Mouse (Mus musculus) spleen, postnatal 10 days (tissue): ENCODE results near the gene Gbgt1.
"Not testable (repeated sequence)": the region's sequence is repeated elsewhere in the genome, so short reads cannot be mapped to it uniquely, and the experiment has no call there.

Experiments used
- DNase-seq, 2 experiments: peaks; one replicate each; pipeline ENCODE4 v3.0.0; 2021 to 2022; ENCODE audit warnings: low spot score in 2 of 2

Gene Gbgt1

DNA sequence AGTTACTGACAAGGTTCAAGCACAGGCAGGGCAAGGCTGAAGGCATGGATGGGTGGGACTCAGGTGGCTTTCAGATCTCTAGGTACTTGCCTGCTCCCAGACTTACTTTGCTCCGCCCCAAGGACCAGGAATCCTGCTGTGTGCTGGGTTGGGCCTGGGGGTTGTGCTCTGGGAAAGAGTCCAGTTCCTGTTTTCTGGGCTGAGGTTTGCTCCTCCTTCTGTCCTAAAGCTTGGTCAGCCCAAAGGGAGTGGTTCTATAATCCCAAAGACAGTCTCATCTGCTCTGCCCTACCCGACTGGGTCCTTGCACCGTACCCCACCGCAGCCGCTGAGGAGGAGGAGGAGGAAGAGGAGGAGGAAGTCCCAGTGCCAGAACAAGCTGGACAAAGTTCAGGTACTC, at the start of gene Gbgt1:
Gbgt1 (plus strand) TSS at position 221 of the 400 bp plus-strand sequence.
- no peak for DNase-seq

GRCm38 (mm10) chr2:28447315-28447670, 49.4 kb upstream of the Gbgt1 start:
- no peak for DNase-seq

DNA sequence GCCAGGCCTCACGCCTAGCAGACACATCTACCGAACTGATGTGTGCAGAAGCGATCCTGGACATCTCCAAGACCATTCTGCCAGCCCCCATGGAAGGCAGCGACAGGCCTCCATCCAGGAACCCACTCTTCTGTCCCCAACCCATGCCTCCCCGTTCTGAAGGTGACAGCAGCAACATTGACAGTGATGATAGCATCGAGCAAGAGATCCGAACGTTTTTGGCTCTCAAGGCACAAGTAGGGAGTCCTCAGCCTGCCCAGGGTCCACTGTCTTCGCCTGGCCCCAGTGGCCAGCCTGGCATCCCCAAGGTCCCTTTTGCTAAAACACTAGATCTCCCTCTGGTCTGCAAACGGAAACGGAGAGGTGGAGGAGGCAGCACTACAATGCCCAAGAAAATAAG, 45.0 kb upstream of the Gbgt1 start:
- no peak for DNase-seq

DNA sequence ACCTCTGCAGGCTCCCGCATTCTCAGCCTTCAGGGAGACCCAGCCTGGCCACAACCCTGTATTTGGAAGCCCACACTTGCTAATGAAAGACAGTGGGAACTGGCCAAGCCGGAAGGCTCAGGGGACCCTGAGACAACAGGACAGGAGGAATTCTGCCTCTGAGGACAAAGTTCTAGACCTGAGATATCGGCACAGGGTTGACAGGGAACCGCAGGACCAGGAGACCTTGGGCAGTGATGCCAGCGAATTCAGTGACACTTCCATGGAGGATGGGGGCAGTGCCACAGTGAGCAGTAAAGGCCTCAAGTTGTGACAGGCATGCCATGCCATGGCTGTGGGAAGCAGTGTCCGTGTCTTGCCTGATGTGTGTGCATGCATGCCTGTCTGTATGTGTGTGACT, 43.2 kb upstream of the Gbgt1 start:
- no peak for DNase-seq

DNA sequence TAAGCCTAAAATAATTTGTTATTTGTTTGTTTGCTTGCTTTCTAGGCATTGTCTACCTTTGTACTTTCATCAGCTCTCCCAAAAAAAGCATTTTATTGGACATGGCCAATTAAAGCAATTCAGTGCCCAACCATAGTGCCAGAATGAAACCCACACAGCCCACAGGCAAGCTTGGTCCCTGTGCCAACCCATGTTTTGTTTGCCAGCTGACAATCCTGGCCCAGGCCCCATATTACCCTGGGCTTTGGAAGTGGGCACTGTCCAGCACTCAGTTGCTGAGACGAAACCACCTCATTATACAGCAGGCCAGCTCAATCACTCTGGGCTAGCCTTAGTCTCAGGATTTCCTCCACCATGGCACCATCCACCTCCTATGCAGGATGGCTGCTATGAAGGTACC, 40.1 kb upstream of the Gbgt1 start:
- no peak for DNase-seq

DNA sequence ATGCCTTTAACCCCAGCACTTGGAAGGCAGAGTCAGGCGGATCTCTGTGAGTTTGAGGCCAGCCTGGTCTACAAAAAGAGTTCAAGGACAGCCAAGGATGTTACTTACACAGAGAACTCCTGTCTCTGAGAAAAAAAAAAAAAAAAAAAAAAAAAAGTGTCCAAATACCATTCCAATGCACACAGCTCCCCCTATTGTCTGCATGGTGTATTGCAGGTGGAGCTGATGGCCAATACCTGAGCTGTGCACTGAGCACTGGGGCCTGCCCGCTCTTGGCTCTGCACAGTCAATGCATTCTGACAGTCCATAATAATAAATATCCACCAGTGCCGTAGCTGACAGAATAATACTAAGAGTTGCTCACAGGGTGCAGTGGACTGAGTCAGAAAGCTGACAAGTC, 32.8 kb upstream of the Gbgt1 start:
- DNase-seq = peak; percentile 52 to 74

GRCm38 (mm10) chr2:28464919-28465318, 31.8 kb upstream of the Gbgt1 start:
- DNase-seq = no peak

DNA sequence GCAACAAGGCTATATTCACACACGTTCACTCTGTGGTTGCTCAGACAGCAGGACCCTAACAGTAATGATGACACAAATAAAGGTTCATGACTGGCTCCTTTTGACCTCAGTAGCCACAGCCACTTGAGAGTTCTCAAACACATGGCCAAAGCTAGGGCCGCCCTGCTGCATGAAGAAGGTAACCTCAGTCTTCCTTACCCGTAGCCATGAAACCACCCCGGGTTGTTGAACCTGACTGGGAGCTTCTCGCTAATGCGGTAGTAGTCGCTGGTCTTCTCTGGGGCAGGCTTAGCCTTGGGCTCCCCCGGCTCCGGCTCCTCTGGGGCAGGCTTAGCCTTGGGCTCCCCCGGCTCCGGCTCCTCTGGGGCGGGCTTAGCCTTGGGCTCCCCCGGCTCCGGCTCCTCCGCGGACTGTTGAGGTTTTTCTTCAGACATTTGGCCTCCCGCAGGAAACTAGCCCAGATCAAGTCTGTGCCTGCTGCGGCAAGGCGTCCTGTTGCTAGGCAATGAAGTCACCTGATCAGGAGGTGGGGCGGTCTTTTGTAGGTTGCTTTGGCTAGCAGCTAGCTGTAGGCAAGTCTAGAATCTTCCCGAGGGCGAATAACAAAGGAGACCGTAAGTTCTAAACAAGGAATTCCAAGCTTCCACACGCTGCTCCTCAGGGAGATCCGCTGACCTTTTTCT, 30.7 kb upstream of the Gbgt1 start, which contains the start of gene 1700007K13Rik:
1700007K13Rik (minus strand) TSS at position 497 of the 683 bp plus-strand sequence.
- DNase-seq = peak in 1 of 2 experiments; percentile 52

GRCm38 (mm10) chr2:28467860-28468485, 28.7 kb upstream of the Gbgt1 start, which contains the start of gene Mrps2:
Mrps2 (plus strand) TSS chr2:28468066.
- DNase-seq = peak; percentile 60 to 84

- DNase-seq = no peak
These were observed 28.0 kb upstream of the Gbgt1 start for GRCm38 (mm10) chr2:28468486-28469225.

DNA sequence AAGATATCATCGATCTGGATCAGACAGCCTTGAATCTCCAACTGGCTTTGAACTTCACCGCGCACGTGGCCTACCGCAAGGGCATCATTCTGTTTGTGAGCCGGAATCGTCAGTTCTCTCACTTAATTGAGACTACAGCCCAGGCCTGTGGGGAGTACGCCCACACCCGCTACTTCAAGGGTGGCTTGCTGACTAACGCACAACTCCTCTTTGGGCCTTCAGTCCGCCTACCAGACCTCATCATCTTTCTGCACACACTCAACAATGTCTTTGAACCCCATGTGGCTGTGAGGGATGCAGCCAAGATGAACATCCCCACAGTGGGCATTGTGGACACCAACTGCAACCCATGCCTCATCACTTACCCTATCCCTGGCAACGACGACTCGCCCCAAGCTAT, 27.2 kb upstream of the Gbgt1 start:
- no peak for DNase-seq

DNA sequence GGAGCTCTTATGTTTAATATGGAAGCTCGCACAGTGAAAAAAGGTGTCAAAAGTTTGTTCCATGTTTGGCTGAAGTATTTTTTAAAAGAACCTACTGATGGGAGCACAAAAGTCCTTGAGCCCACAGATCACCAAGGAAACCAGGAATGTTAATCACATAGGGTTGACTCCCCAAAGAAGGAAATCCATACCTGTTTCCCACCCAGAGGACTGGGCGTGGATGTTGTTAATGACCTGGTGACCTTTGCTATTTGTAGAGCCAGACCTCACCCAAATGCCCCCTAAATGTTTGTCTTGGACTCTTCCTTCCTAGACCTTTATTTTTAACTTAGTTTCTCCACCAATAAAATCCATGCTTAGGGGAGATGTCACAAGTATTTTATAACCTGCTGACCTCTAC, 26.1 kb upstream of the Gbgt1 start:
- no peak for DNase-seq

DNA sequence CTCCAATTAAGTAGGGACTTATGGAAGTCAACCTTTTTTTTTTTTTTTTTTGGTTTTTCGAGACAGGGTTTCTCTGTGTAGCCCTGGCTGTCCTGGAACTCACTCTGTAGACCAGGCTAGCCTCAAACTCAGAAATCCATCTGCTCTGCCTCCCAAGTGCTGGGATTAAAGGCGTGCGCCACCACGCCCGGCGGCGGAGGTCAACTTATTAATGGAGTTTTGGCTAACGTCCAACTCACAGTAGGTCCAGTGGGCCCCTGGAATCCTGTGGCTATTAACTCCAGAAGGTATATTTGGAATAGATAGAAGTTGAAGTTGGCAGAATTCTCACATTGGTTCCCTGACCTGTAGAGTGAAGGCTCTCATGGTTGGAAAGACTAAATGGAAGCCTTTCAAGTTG, 24.7 kb upstream of the Gbgt1 start:
- DNase-seq = not testable (repeated sequence)

DNA sequence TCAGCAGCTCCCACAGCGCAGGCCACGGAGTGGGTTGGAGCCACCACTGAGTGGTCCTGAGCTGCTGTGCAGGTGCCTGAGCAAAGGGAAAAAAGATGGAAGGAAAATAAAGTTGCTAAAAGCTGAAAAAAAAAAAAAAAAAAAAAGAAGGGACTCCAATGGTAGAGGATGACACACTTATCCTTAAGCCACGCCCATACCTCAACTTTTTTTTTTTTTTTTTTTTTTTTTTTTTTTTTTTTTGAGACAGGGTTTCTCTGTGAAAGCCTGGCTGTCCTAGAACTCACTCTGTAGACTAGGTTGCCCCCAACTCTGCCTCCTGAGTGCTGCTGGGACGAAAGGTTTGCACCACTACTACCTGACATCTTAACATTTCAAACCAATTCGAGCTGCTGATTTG, 18.7 kb upstream of the Gbgt1 start:
- not testable (repeated sequence) for DNase-seq

DNA sequence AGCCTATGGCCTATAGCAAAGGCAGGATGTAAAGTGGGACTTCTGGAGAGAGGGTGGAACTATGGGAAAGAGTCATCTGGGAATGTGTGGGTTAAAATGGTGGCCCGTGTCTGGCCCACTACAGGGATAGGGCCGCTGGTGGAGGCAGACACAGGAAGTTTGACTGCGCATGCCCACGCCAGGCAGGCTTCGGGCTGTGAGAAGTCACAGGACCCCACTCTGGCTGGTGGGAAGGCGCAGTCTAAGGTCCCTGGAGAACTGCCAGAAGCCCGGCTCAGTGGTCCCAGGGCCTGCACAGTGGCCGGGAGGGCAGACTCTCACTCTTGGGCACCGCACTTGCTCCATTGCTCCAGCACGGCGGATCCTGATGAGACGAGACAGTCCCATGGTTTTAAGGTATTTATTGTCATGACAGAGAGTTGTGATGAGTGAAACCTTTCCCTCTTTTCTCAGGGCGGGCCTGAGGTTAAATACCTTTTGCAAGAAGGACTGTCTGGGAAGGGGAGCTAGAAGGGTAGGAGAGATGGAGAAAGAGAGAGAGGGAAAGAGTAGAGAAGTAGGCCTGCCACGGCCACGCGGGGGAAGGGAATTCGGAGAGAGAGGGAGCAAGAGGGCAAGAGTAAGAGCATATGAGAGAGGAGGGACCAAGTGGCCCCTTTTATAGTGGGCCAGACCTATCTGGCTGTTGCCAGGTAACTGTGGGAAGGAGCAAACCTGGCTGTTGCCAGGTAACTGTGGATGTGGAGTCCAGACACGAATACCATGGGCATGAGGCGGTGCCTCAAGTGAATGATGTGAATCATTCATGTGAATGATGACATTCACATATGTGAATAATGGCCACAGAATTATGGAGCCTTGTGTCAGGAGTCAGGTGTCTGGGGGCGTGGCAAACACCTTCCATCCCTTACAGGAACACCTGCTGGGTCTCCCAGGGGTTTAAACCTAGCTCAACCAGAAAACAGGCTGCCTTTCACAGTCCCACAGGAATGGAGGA, 17.2 kb upstream of the Gbgt1 start:
- no peak for DNase-seq

GRCm38 (mm10) chr2:28483861-28484260, 12.8 kb upstream of the Gbgt1 start:
- DNase-seq = no peak

DNA sequence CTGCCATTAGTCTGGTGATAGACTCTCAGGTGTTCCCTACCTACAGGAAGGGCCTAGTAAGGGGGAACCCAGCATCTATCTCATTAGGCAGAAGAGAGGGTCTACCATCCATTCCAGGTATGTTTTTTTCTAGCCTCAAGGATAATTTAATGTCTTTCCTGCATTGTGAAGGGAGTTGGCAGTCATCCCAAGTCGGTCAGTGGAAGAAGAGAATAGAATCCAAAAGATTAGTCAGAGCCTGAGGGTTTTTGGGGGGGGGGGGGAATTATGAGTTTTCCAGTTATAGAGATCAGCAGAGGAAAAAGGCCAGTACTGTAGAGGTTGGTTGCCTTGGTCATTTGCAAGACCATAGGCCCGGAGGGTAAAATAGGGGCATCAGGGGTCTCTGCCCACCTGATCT, 2.2 kb upstream of the Gbgt1 start:
- no peak for DNase-seq

DNA sequence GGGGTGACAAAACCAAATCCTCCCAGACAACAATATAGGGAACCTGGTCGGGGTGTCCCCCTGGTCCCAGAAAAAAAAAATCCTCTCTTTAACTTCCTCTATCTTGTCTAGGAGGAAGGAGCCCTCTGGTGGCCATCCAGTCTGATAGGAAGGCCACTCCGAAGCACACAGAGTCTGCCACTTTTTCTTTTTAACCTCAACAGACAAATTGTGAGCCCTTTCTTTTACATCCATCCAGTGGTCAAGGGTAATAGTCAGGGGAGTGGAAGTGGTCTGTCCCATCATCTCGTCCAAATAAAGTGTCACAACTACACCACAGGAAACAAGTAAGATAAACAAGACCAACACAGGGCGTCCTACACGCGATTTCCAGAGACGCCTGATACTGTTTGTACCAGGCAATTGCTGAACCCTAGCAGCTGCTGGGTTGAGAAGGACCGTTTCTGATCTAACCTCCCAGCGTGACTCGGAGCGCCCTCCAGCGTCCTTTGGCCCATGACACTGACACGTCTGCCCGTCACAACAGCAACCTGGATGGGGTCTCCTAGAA, 1.4 kb upstream of the Gbgt1 start:
- DNase-seq = peak in 1 of 2 experiments; percentile 48

GRCm38 (mm10) chr2:28495801-28496595, 693 bp upstream of the Gbgt1 start:
- DNase-seq = no peak

DNA sequence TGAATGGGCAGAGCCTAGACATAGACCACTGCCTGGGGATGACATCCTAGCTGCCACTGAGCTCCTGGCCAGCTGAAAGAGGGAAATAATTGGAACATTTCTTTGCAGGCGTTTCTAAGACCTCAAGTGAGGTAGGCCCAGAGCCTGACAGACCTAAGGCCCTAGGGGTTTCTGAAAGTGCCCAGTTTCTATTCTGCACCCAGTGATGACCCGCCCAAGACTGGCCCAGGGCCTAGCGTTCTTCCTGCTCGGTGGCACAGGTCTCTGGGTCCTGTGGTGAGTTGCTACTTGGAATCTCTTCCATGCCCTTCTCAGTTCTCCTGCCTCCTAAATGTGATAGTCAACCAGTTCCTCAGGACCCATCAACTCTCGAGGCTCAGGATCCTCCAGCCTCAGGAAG, 870 bp downstream of the Gbgt1 start:
- DNase-seq = no peak
